Mouse (Mus musculus): ENCODE measurements at regions not wholly inside any gene's neighbourhood (a gene's known extent, or its start where the extent isn't known, plus 50 kb on each side); places are given as distances from the start of the nearest gene placed in this dataset.

DNA sequence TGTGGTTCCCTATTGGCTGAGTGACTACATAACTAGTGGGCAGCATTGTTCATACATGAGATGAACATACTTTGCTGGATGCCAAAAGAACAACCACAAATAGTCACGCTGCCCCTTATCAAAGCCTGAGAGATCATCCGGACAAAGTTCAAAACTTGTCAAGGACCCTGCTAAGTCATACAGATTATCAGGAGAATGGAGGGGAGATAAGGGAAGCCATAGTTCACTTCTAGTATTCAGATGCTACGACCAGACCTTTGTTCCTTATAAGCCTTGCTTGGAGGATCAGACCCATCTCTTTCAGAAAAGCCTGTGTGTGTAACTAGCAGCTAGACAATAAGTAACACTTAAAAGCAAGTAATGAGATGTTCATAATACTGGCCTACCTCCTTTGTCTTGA, 97.0 kb upstream of the Mamld1 start:
- no peaks in the 10 kb centered on the region for H3K4me1 ChIP-seq
- 76% methylated on average over 3 of the region's 3 CpGs for WGBS
- H3K27me3 ChIP-seq: no peaks in the 10 kb centered on the region
- no peak overlapping the region for H3K27ac ChIP-seq (replicated peaks)
- H3K4me3 ChIP-seq: no peak overlapping the region
- H3K36me3 ChIP-seq: no peaks in the 10 kb centered on the region
- H3K4me2 ChIP-seq (replicated peaks): no peak overlapping the region
- no peaks in the 10 kb centered on the region for H3K9me3 ChIP-seq
- H3K9ac ChIP-seq (replicated peaks): no peak overlapping the region
- ATAC-seq (ENCODE audit: low FRiP score, low read depth): no peak

Data from midbrain, embryonic 12.5 days (tissue).